Mouse (Mus musculus) kidney, postnatal 14 days (tissue): ENCODE measurements around the gene Myo1g.
"Not testable (repeated sequence)": the region's sequence is repeated elsewhere in the genome, so short reads cannot be mapped to it uniquely, and the experiment has no call there.

Experiments used
- DNase-seq: peaks from one replicate; pipeline ENCODE4 v3.0.0; 2022; ENCODE audit warnings: mixed read lengths

Gene Myo1g

DNA sequence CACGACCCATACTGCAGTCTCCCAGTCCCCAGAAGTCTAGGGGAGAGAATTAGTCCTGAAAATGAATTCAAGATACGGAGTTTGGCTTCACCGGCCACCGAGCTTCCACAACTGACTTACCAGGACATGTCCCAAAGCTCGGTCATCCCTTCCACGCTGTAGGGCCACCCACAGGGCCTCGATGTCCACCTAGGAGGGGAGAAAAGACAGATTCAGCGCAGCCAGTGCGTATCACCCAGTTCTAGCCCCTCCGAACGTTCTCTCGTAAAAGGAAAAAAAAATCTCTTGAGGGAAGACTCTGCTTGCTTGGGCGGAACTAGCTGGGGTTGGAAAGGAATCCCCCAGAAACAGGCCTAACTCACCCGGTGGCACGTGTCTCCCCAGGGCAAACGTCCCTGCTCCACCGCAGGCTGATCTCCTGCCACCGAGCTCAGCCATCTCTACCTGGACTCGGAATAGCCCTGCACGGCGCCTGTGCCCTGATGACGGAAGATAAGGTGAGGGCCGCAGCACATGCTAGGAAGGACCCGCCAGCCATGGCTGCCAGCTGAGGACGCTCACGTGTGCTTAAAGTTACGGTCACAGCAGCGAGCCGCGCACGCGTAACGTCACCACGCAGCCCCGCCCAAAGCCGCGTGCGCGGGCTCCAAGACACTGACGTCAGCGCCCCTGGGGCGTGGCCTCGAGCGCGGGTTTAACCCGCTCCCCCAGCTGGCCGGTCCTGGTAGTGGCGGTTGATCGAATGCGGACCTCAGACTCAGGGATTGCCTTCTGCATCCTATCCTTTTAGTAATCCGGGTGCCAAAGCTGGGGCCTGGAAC lies 7.6 kb upstream of the Myo1g start:
- DNase-seq = peak; percentile 99

GRCm38 (mm10) chr11:6527256-6528185 lies 6.8 kb upstream of the Myo1g start:
- DNase-seq = no peak

GRCm38 (mm10) chr11:6526526-6527255 lies 5.9 kb upstream of the Myo1g start:
- not testable (repeated sequence) for DNase-seq

DNA sequence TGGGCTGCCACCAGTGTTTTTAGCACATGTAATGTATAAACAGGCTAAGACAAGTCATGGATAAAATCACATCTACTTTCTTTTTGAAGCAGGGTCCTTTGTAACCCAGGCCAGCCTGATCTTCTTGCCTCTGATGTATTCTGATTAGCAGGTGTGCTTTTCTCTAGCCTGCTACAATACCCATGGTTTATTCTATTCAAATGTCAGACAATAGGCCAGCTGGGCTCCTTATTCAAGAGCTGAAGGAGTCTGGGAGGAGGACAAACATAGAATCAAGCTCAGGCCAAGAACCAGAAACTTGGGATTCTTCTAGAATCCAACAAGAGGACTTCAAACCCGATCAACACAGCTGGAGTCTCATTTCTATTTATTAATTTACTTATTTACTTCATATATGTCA lies 4.5 kb upstream of the Myo1g start:
- no peak for DNase-seq

DNA sequence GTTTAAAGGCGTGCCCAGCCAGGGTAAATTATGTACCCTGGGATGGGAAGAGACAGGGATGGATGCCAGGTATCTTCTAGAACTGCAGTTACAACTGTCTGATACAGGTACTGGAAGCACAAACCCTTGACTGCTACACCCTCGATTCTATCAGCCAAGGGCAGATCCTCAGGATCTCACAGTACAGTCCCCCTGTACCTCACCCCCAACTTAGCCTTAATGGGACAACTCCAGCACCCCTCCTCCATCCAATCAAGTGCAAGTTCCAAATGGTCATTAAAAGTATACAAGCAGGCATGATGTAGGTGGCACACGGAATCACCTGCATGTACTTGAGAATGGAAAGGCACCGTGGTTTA lies 4.1 kb upstream of the Myo1g start:
- no peak for DNase-seq

GRCm38 (mm10) chr11:6524165-6524879 lies 3.6 kb upstream of the Myo1g start:
- DNase-seq = no peak

DNA sequence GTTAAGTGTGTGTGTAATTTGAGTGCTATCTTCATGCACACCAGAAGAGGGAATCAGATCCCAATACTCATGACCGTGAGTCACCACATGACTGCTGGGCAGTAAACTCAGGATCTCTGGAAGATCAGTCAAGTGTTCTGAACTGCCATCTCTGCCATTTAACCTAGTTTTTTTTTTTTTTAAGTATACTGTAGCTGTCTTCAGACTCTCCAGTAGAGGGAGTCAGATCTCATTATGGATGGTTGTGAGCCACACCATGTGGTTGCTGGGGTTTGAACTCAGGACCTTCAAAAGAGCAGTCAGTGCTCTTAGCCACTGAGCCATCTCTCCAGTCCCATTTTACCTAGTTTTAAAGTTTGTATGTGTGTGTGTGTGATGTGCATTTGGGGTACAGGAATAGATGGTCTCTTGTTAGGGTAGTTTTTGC lies 2.9 kb upstream of the Myo1g start:
- DNase-seq = no peak

DNA sequence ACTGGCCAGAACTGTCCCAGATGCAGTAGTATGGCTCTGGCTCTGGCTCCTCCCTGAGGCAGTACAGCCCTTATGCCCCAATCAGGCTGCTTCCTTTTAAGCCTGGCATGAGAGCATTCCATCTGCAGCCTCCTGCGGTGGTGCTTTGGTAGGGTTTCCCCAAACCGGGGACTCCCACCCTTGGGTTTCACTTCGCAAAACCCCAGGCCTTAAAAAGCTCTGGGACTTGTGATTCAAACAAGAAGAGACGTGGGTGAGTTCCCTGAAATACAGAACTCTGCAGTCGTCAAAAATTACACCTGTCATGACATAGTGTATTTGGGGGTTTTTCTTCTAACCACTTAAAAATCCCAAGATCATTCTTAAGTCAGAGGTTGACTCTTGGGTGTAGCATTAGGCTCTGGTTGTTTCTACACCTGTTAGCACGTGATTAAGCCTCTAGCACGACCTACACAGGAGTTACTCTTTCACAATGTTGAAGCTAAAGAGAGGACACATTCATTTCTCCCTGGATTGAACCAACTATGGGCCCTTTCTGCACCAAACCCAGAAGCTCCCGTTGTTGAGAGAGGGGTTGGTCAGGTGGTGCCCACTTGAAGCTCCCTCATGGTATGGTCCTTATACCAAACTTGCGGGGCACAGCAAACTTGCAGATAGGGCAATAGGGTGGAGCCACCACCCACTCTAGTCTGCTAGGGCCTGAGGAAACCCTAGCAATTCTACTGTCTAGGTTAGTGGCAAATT lies 2.2 kb upstream of the Myo1g start:
- no peak for DNase-seq

- DNase-seq = no peak
These were observed 1.2 kb downstream of the Myo1g start for GRCm38 (mm10) chr11:6519491-6520033.

GRCm38 (mm10) chr11:6514837-6515236 lies 5.9 kb downstream of the Myo1g start:
- DNase-seq = no peak

DNA sequence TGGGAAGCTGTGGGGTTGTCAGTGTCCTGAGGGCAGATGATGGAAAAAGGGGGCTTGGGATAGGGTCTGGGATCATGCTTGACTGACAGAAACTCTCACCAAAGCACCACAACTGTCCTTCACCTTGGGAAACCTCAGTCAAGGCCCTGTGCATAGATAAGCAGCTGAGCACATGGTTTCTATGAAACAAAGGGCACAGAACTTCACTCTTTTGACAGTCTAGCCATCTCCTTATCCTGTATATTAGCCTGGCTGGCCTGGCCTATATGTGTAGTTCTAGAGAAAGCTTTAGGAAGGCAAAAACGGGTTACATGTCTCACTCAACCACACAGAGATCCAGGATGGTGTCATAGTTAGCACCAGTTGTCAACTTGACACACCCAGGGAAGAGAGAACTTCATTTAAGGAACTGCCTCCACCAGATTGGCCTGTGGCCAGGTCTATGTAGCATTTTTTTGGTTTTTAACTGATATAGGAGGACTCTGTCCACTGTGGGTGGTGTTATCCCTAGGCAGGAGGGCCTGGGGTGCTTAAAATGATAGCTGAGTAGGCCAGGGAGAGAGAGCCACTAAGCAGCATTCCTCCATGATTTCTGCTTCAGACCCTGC lies 12.4 kb downstream of the Myo1g start:
- no peak for DNase-seq

DNA sequence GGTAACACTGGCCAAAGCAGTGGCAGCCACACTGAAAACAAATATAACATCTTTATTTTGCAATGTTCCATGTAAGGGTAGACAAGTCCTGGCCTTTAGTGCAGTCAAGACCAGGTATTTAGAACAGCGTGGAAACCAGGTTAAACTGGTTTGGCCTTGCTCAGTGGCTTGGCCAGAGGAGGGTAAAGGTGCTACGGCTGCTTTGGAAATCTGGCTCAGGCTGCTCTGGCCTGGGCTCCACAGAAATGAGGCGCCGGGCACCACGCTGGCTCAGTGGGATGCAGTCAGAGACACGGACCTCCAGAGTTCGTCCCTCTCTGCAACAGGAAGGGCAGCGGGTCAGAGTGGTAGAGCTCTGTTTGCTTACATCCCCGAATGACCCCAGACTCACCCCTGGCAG lies 14.2 kb downstream of the Myo1g start:
- DNase-seq = peak; percentile 31

DNA sequence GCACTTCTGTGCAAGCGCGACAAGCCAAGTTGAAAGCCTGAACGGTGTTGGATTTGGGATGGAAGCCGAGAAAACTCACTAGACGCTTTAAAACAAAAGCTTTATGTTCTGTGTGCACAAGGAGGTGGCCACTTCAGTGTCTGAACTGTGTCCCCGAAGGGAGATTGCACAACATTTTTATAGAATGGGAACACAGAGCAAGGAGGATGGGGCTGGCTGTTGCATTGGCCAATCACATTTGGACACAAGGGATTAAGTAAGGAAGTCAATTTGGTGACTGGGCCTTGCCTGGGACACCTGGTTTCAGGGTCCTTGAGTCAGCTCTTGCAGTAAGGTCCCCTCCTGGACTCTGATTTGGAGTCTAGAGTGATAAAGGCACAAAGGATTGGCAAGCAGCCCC lies 16.1 kb downstream of the Myo1g start:
- DNase-seq = no peak

DNA sequence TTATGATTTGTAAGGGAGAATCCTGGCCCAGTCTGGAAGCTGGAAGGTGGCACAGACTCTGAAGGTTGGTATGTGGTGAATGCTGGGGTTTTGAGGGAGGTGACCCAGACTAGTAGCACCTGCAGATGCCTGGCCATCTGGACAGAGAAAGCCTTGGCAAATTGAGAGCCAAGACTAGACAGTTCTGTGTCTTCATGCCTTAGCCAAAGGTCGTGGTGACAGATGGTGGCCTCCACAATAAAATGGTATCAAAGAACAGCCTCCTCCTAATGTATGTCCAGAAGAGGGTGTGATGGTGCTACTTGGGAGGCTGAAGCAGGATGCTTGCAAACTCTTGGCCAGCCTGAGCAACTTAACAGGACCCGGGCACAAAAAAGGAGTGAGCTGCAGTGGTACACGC lies 16.5 kb downstream of the Myo1g start:
- DNase-seq = no peak

DNA sequence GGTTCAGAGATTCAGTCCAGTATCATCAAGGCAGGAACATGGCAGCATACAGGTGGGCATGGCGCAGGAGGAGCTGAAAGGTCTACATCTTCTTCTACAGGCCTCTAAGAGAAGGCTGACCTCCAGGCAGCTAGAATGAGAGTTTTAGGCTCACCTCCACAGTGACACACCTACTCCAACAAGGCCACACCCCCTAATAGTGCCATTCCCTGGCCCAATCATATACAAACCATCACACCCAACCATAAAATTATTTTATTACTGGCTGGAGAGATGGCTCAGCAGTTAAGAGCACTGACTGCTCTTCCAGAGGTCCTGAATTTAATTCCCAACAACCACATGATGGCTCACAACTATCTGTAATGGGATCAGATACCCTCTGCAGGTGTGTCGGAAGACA lies 18.3 kb downstream of the Myo1g start:
- DNase-seq = no peak

- DNase-seq = no peak
These were observed 23.3 kb downstream of the Myo1g start for GRCm38 (mm10) chr11:6497311-6497948.

DNA sequence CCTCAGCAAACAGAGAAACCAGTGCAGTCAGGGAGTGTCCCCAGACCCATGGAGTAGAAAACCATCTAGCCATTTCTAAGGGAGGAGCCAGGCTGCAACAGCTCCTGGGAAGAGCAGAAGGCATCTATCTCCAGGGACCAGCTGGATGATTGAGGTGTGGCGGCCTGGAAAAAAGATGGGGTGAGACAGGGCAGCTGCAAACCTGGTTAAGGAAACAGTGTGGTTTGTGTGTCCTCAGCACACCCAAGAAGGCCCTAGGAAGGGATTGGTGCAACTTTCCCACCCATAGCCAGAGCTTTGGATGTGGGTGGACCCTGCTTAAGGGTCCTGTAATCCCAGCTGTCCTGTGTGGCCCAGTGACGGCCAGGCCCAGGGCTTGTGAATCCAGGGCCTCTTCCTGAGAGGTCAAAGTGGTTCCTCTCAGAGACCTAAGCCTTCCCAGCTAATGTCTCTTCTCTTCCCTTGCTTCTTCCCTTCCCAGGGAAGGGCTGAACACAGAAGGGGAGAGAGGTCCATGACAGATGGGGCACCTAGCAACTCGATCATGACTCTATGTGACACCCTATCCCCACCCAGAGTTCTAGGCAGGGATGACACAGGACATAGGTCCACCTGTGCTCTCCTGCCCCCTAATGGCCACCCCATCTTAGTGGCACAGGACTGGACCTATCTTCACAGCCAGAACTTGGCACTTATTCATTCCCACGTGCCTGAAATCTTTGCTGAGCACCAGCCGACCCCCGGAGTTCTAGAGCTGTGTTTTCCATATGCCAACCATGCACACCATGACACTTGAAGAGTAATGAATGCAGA lies 30.9 kb downstream of the Myo1g start:
- DNase-seq = peak; percentile 50

DNA sequence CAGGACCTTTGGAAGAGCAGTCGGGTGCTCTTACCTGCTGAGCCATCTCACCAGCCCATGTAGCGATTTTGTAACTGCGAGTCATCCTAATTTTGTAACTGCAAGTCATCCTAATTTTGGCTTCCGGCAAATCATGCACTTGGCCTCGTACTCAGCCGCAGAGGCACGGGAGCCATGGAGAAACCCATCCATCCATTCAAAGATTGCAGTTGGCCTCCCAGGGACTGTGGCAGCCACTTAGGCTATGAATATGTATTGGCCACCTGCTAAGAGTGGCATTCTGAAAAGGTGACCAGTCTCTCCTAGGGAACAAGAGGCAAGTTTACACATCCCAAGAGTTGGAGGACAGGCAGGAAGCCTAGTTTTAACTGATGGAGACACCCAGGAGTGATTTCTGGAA lies 31.5 kb downstream of the Myo1g start:
- peak; percentile 37 for DNase-seq

DNA sequence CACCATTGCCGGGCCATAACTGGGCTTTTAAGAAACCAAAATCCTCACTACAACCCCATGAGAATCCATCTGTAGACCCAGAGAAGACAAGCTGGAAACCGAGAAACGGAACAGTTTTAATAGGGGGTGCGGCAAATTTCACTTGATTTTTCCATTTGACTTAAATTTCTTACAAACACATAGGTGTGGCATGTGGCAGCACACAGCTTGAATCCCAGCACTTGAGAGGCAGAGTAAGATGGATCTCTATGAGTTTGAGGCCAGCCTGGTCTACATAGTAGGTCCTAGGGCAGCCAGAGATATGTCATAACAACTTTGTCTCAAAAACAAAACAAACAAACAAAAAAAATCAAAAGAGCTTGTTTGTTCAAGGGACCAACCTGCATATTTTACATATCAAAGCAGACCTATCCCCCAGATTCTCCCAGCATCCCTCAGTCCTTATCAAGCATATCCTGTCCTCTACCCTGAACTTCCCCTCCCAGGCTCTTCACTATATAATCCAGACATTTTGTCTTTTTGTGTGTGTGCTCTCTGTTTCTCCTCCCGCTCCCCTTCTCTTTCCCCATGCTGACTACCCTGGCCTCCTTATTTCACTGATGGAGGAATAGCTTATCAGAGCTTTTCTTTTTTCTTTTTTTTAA lies 32.6 kb downstream of the Myo1g start:
- DNase-seq = no peak
